Mouse (Mus musculus) limb, embryonic 11.5 days (tissue): Measurements from ENCODE around the gene Tns1. TPM values are rescaled to one million over a fixed set of nuclear protein-coding genes. Genes with fewer than 3 reads are reported as not detected.

ENCODE experiments used
- ATAC-seq: fragments of 200-750 bp; cut with Nextera tagmentation; 2 replicates; pipeline ENCODE4 v1.8.0; 2017; ENCODE audit warnings: low read depth; ENCODE audit not compliant: insufficient number of reproducible peaks, low FRiP score, low TSS enrichment
- DNase-seq: peaks from one replicate; pipeline ENCODE4 v3.0.0-alpha.2; 2015; ENCODE audit warnings: low spot score
- H3K27ac ChIP-seq: fragments of 300-500 bp; sonication (generic); replicated peaks from 2 replicates; pipeline ENCODE4 v1.5.1; 2014; ENCODE audit warnings: low read depth, mild to moderate bottlenecking, low read length
- H3K27me3 ChIP-seq: fragments of 300-500 bp; sonication (generic); 2 replicates; pipeline ENCODE4 v1.6.1; 2014; ENCODE audit warnings: mild to moderate bottlenecking, low read length, mixed read lengths; ENCODE audit not compliant: control insufficient read depth, insufficient read depth
- H3K36me3 ChIP-seq: fragments of 300-500 bp; sonication (generic); 2 replicates; pipeline ENCODE4 v1.6.1; 2014; ENCODE audit warnings: mild to moderate bottlenecking, low read length, moderate library complexity, mixed read lengths; ENCODE audit not compliant: control insufficient read depth, insufficient read depth
- H3K4me1 ChIP-seq: fragments of 300-500 bp; sonication (generic); 2 replicates; pipeline ENCODE4 v1.6.1; 2014; ENCODE audit warnings: low read length, mixed read lengths; ENCODE audit not compliant: control insufficient read depth, insufficient read depth
- H3K4me2 ChIP-seq: fragments of 300-500 bp; sonication (generic); 2 replicates; pipeline ENCODE4 v1.6.1; 2014; ENCODE audit warnings: low read depth, mild to moderate bottlenecking, moderate library complexity; ENCODE audit not compliant: severe bottlenecking
- H3K4me3 ChIP-seq: fragments of 300-500 bp; sonication (generic); 2 replicates; pipeline ENCODE4 v1.5.1; 2014; ENCODE audit warnings: low read depth, low read length
- H3K9ac ChIP-seq: fragments of 300-500 bp; sonication (generic); 2 replicates; pipeline ENCODE4 v1.6.1; 2014; ENCODE audit warnings: mild to moderate bottlenecking, low read length
- H3K9me3 ChIP-seq: fragments of 300-500 bp; sonication (generic); 2 replicates; pipeline ENCODE4 v1.6.1; 2016; ENCODE audit warnings: low read length; ENCODE audit not compliant: control insufficient read depth
- WGBS: fragments of 180-500 bp; shearing (Covaris S2); extraction: QIAGEN DNeasy Blood & Tissue Kit; methylation state at CpG from one replicate; pipeline ENCODE4 v1.1.7; 2014; 5-methylcytosine and 5-hydroxymethylcytosine counted together
- polyA plus RNA-seq: library from polyadenylated mRNA; unstranded; fragments of >200 nt; fragmentation: Nextera tagmentation; extraction: Ambion mirVana; gene quantifications from 2 replicates; pipeline ENCODE4 v1.2.1, GENCODE M21; 2014

Tns1 gene
- polyA plus RNA-seq, 1 experiment from 2014 or later: 36.9 TPM

GRCm38 (mm10) chr1:74113071-74113470, 11.2 kb downstream of the Tns1 start:
- 35% methylated on average over 3 of the region's 3 CpGs for WGBS
- H3K4me1 ChIP-seq: peaks cover 26% of the 10 kb centered on the region

GRCm38 (mm10) chr1:74111696-74112030, 12.6 kb downstream of the Tns1 start:
- Histone ChIP-seq H3K27ac (peak overlapping the region; percentile 76), H3K4me1 (peaks cover 28% of the 10 kb centered on the region), H3K4me3 (no peak overlapping the region), H3K36me3 (no peaks in the 10 kb centered on the region), H3K27me3 (no peaks in the 10 kb centered on the region), H3K9ac (0 out of 2 replicates have a peak overlapping the region, but pooled peaks have one; percentile 0), H3K9me3 (no peaks in the 10 kb centered on the region), H3K4me2 (0 out of 2 replicates have a peak overlapping the region, but pooled peaks have one; percentile 5)
- peak; percentile 53; the same call in 1 of the 2 replicates for ATAC-seq
- DNase-seq: no peak
- WGBS: 21% methylated on average over 6 of the region's 6 CpGs

More at GRCm38 (mm10) chr1:74113071-74113470, 11.2 kb downstream of the Tns1 start:
- Histone ChIP-seq H3K9ac (peak overlapping the region; percentile 17; the same call in 1 of the 2 replicates), H3K36me3 (no peaks in the 10 kb centered on the region), H3K4me3 (no peak overlapping the region), H3K9me3 (no peaks in the 10 kb centered on the region), H3K27ac (no peak overlapping the region), H3K27me3 (no peaks in the 10 kb centered on the region), H3K4me2 (no peak overlapping the region)
- ATAC-seq (no peak), DNase-seq (no peak)

- no peaks in the 10 kb centered on the region for H3K36me3 ChIP-seq
- no peaks in the 10 kb centered on the region for H3K9me3 ChIP-seq
- H3K4me1 ChIP-seq: peaks cover 33% of the 10 kb centered on the region
- H3K4me3 ChIP-seq: no peak overlapping the region
- DNase-seq: peak; percentile 72
- peak; percentile 84 for ATAC-seq
- WGBS: 9% methylated on average over 8 of the region's 8 CpGs
- peak overlapping the region; percentile 76 for H3K27ac ChIP-seq
- H3K4me2 ChIP-seq: peak overlapping the region; percentile 5; the same call in 1 of the 2 replicates
- peak overlapping the region; percentile 0; the same call in 1 of the 2 replicates for H3K9ac ChIP-seq
- H3K27me3 ChIP-seq: no peaks in the 10 kb centered on the region
Observed at GRCm38 (mm10) chr1:74110932-74111695, 13.1 kb downstream of the Tns1 start.

- no peak overlapping the region for H3K27ac ChIP-seq
- H3K4me3 ChIP-seq: no peak overlapping the region
- peaks cover 33% of the 10 kb centered on the region for H3K4me1 ChIP-seq
- H3K9me3 ChIP-seq: no peaks in the 10 kb centered on the region
- 51% methylated on average over 2 of the region's 2 CpGs for WGBS
- no peak overlapping the region for H3K9ac ChIP-seq
- no peak for ATAC-seq
- no peaks in the 10 kb centered on the region for H3K36me3 ChIP-seq
- DNase-seq: no peak
- no peak overlapping the region for H3K4me2 ChIP-seq
- no peaks in the 10 kb centered on the region for H3K27me3 ChIP-seq
Observed at GRCm38 (mm10) chr1:74109670-74110069, 14.6 kb downstream of the Tns1 start.

GRCm38 (mm10) chr1:74107931-74108618, 16.2 kb downstream of the Tns1 start:
- H3K27me3 ChIP-seq: no peaks in the 10 kb centered on the region
- no peaks in the 10 kb centered on the region for H3K9me3 ChIP-seq
- DNase-seq (no peak), ATAC-seq (no peak)
- no peak overlapping the region for H3K4me2 ChIP-seq
- H3K36me3 ChIP-seq: no peaks in the 10 kb centered on the region
- H3K27ac ChIP-seq: no peak overlapping the region
- no peak overlapping the region for H3K9ac ChIP-seq
- peaks cover 44% of the 10 kb centered on the region for H3K4me1 ChIP-seq
- H3K4me3 ChIP-seq: no peak overlapping the region
- 89% methylated on average over 4 of the region's 5 CpGs for WGBS

- 61% methylated on average over 6 of the region's 6 CpGs for whole genome bisulfite sequencing
- Histone ChIP-seq H3K4me3 (no peak overlapping the region), H3K4me2 (no peak overlapping the region), H3K4me1 (peaks cover 36% of the 10 kb centered on the region), H3K27me3 (no peaks in the 10 kb centered on the region), H3K27ac (no peak overlapping the region), H3K9me3 (no peaks in the 10 kb centered on the region), H3K9ac (no peak overlapping the region), H3K36me3 (no peaks in the 10 kb centered on the region)
- DNase-seq (peak; percentile 59), ATAC-seq (no peak)
Observed at GRCm38 (mm10) chr1:74106214-74106613, 18.0 kb downstream of the Tns1 start.

GRCm38 (mm10) chr1:74105660-74106059, 18.6 kb downstream of the Tns1 start:
- no peak overlapping the region for H3K4me2 ChIP-seq
- no peaks in the 10 kb centered on the region for H3K9me3 ChIP-seq
- H3K36me3 ChIP-seq: no peaks in the 10 kb centered on the region
- no peaks in the 10 kb centered on the region for H3K27me3 ChIP-seq
- H3K27ac ChIP-seq: no peak overlapping the region
- H3K4me3 ChIP-seq: no peak overlapping the region
- 86% methylated on average over 4 of the region's 4 CpGs for WGBS
- H3K4me1 ChIP-seq: peaks cover 32% of the 10 kb centered on the region
- DNase-seq (no peak), ATAC-seq (no peak)
- H3K9ac ChIP-seq: no peak overlapping the region

- Histone ChIP-seq H3K27ac (no peak overlapping the region), H3K4me1 (peaks cover 44% of the 10 kb centered on the region), H3K9me3 (no peaks in the 10 kb centered on the region), H3K4me2 (no peak overlapping the region), H3K9ac (no peak overlapping the region), H3K4me3 (no peak overlapping the region), H3K36me3 (no peaks in the 10 kb centered on the region), H3K27me3 (no peaks in the 10 kb centered on the region)
- 18% methylated on average over 6 of the region's 6 CpGs for WGBS
- peak; percentile 47 for DNase-seq
- ATAC-seq: no peak
Observed at GRCm38 (mm10) chr1:74103654-74104353, 20.4 kb downstream of the Tns1 start.
